Mouse (Mus musculus) right cerebral cortex, postnatal 25 days (tissue): Measurements from ENCODE around the gene Gcgr.
A peak's percentile ranks its signal among the peaks of the same experiment; 100 is the strongest.
"Not testable (repeated sequence)": the region's sequence is repeated elsewhere in the genome, so short reads cannot be mapped to it uniquely, and the experiment has no call there.

Experiments
- DNase-seq: peaks from one replicate; pipeline ENCODE4 v3.0.0; 2022

Gene Gcgr

DNA sequence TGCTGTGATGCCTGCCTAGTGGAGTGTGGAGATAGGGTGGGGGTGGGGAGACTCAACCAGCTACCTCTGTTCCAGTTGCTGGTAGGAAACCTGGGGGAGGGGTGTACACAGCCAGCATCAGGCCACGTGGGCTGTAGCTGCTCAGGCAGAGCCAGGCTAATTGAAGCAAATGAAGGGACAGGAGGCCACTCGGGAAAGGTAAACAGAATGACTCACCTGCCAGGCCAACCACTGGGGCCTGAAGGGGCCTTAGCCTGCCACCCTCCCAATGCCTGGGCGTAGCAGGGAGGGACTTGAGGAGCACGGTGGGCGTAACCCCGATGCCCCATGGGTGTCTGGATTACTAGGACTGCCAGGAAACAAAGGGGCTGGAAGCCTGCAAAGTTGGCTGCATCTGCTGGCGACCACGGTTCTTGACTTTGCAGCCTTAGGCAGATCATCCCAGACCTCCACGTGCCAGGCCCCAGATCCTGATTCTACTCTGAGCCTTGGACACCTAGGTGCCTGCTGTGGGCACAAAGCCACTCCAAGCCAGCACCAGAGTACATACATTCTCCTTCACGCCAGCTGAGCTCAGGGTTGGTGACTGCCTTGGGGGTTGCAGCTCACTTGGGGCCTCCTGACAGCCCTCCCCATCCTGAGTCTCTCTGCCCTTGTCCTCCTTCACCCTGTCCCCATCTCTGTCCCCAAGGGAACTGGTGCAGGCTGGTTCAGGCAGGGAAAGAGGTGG lies 9.0 kb downstream of the Gcgr start:
- no peak for DNase-seq

DNA sequence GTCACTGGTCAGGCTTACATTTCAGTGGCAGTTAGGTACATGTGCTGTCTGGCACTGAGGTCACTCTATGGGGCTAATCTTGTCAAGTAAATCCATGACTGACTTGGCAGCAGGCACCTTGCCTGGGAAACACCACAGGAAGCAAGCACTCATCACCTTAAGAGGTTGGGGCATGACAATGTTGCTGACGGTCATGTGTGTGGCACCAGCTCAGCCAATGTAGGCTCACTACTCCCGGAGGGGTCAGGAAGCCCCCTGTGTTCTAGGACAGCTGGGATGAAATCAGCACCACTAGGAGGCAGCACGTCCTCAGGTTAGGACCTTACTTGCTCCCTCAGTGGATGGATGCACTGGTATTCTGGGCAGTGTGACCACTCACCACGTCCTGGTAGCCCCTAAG lies 11.4 kb downstream of the Gcgr start:
- no peak for DNase-seq

DNA sequence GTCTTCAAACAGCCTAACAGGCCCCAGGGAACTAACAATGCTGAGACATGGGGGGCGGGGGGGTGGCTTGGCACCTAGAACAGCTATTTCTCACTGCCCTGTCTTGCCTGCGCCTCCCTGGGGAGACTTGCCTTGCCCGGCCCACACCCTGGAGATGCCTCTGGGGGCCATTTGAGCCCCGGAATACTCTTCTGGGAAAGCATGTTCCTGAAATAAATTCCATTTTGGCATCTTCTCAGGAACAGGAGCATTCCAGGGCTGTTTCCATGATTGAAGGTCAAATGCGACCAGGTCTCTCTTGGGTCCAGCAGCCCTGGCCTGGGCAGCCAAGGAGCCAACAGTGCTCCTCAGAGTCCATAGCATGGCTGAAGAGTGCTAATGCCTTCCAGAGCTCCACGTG lies 11.9 kb downstream of the Gcgr start:
- DNase-seq: no peak

DNA sequence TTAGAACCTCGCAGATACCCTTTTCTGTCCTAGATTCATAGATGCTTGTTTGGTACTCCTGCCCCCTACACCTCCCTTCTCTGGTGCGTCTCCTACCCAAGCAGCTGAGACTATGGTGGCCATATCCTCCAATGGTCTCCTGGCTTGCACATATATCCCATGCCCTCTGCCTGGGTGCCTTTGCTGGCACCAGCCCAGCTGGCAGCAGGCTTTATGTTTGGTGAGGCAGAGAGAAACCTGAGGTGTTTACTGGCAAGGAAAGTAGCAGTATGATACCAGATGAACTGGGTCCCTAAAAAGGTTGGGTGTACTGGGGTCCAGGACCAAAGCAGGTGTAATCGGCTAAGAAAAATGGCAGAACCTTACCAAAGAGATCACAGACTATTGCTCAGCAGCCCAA lies 15.5 kb downstream of the Gcgr start:
- no peak for DNase-seq

DNA sequence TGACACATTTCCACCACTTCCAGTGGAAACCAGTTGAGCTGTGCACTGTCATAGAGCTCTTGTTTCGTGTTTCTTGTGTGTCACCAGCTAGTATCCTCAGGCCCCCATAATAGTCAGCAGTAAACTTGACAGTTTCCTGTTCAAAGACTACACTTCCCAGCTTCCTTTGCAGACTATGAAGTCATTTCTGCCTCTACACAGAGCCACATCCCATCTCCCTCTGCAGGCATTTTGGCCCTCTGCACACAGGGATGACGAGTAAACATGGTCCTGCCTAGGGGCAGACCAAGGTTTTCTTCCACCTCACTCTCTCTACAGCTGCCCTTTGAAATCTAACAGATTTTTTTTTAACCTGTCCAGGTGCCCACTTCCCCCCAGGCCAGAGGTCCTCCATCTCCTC lies 17.0 kb downstream of the Gcgr start:
- no peak for DNase-seq

DNA sequence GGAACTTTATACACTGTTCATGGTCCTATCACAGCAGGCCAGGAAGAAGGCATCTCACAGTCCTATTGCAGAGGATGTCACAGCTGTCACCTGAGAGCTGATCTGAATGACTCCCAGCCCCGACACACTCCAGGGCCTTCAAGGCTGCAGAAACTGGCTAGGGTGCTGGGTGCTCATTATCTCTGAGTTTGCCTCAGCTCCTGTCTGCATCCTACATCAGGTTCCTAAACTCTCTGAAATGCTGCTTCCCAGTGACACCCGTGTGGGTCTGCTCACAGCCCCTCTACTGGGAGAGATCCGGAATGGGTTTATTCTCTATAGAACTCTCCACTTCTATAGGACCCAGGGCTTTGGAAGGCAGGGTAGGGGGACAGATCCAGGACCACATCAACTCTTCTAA lies 17.7 kb downstream of the Gcgr start:
- no peak for DNase-seq

DNA sequence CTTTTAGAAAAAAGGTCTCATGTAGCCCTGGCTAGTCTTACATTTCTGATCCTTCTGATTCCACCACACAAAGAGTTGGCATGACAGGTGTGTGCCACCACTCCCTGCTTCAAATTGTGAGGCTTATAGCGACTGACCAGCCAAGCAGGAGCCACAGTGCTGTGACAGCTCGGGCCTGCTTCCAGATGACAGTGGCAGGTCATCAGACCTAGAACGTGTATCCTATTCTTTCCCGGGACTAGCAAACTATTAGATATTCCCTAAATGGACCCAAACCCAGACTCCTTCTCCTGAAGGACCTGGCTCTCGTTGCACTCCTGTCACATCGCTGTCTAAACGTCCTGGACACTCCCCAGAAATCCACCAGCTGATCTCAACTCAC lies 18.3 kb downstream of the Gcgr start:
- no peak for DNase-seq

DNA sequence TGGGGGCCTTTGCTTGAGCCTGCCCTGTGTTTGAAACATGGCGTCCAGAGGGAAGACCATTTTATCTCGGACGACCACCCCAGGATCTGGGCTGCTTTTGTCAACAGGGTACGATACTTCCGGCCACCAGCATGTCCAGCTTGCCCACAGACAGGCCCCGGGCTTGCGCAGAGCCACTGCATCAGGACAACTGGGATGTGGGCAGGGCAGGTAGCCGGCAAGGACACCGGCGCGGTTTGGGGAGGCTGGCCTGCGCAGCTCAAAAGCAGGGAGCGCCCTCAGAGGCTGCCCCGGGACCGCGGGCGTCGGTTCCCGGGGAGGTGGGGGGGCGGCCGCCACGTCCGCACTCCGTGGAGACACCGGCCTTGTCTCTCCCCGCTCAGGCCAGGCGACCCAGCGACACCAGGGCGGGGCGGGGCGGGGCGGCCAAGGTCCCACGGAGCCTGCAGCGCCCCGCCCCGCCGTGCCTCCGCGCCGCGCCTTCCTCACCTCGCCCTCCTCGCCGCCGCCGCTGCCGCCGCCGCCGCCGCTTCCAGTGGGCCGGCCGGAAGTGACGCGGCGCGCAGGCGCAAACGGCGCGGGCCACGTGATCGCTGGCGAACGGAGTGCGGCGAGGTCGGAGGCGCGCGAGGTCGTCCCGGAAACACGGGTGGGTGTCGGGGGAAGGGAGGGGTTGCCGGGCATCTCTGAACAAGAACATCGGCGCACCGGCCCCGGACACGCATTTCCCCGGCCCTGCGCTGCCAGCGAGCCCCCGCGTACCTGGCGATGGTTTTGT lies 18.9 kb downstream of the Gcgr start, which contains the start of gene Mcrip1:
Gene Mcrip1, minus strand, starts transcription at position 560 of the 778 bp plus-strand sequence.
- DNase-seq: peak; percentile 94

DNA sequence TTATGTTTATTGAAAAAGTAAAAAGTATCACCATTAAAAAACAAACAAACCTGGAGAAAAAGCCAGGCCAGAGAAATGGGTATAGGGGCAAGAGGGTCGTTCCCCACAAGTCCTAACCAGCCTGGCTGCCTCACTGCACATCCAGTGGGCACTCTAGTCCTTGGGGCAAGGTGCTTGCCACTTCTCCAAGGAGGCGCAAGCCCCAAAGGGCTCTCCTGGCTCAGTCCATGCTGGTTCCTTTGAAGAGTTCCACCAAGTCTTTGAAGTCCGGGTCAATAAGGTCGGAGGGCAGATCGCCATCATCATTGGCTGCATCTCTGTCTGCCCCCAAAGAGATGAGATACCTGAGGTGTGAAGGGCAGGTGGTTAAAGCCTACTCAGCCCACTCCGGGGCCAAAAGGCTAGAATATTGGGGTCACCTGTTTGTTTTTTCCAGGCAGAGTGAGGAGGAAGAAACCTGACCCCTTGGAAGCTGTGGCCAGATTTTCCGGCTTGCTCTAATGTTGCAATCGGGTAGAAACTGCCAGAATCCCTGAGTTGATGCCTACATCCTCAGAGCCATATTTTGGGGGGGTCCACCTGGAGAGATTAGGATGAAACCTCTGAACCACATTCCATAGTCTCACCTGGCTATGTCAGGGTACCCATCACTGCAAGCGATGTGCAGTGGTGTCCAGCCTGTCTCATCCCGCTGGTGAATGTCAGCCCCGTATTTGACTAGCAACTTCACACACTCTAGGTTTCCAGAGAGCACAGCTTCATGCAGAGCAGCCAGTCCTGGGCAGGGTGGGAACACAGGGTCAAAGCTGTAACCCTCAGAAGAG lies 19.7 kb downstream of the Gcgr start:
- DNase-seq: no peak

DNA sequence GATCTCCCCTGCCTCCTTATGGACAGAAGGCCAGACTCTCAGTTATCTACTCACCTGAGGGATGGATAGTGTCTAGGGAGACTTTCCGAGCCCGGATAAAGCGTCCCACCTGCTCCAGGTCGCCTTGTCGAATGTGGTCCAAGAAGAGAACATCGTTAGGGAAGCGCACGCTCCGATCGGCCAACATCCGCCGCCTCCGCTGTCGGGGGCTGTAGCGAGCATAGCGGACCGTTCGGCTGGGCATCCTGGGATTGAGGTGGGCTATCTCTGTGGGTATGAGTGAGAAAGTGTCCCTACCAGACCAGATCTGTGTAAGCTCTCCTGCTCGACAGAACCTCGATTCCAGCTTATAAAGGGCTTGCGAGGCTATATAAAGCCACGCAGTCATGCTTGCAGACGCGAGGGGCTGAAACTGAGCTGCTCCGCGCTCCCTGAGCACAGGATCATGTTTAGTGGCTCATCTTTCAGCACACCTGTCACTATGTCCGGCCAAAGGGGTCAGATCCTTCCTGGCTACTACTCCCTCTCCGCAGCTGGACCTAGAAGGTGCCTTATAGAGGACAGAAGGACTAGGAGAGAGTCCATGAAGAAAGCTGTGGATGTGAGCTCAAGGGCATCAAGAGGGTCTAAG lies 20.4 kb downstream of the Gcgr start, which contains the start of gene Ppp1r27:
Gene Ppp1r27, minus strand, starts transcription at position 323 of the 631 bp plus-strand sequence.
- no peak for DNase-seq

DNA sequence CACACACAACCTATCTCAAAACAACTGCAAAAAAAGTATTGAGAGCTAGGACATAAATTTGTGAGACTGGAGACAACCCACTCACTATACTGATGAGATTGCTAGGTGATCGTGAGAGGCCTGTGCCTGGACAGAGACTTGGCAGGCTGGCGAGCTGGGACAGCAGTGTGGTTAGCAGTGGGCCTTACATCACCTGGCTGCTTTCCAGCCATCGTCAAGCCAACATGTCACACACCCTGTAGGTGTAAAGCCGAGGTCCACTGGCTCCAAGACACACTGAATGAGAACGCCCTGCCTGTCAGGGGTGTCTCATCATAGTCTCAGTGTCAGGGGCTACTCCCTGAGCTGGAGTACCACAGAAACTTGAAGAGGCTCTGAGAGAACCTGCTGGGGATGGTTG lies 22.2 kb downstream of the Gcgr start:
- no peak for DNase-seq

DNA sequence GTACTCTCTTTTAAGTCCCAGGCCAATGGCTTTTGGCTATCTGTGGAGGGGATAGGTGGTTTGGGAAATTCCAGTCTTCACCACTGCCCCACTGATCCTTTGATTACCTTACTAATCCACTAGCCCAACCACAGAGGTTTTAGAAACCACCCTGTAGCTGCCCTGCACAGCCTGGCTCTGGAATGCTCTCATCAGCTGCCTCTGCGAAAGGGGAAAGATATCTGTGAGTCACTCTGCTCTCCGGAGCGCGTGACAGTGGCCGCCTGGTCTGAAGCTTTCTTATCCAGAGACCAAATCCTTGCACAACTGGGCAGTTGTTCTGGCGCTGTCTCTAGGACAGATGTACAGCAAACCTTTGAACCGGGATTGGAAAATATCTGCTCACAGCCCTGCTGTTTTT lies 24.3 kb downstream of the Gcgr start:
- DNase-seq: no peak

DNA sequence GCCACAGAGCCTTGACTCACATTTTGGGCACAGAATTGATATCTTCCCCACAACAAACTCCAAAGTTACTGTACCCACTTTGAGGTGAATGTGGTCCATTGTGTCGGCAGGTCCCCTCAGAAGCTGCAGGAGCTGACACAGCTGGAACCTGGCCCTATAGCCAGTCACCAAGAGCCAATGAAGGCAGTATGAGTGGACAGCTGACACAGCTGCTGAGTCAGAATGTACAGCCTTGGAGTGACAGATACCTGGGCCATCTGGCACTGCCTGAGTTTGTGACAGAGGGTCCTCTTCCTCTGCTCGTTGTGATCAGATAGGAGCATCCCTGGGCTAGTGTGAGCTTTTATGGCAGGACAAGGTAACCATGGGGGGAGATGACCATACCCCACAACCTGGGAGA lies 24.8 kb downstream of the Gcgr start:
- no peak for DNase-seq

DNA sequence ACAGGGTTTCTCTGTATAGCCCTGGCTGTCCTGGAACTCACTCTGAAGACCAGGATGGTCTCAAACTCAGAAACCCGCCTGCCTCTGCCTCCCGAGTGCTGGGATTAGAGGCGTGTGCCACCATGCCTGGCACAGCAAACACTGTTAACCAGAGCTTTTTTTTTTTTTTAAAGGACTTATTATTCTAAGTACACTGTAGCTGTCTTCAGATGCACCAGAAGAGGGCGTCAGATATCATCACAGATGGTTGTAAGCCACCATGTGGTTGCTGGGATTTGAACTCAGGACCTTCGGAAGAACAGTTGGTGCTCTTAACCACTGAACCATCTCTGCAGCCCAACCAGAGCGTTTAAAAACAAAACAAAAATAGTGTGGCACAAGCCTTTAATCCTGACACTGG lies 28.3 kb downstream of the Gcgr start:
- DNase-seq: not testable (repeated sequence)

DNA sequence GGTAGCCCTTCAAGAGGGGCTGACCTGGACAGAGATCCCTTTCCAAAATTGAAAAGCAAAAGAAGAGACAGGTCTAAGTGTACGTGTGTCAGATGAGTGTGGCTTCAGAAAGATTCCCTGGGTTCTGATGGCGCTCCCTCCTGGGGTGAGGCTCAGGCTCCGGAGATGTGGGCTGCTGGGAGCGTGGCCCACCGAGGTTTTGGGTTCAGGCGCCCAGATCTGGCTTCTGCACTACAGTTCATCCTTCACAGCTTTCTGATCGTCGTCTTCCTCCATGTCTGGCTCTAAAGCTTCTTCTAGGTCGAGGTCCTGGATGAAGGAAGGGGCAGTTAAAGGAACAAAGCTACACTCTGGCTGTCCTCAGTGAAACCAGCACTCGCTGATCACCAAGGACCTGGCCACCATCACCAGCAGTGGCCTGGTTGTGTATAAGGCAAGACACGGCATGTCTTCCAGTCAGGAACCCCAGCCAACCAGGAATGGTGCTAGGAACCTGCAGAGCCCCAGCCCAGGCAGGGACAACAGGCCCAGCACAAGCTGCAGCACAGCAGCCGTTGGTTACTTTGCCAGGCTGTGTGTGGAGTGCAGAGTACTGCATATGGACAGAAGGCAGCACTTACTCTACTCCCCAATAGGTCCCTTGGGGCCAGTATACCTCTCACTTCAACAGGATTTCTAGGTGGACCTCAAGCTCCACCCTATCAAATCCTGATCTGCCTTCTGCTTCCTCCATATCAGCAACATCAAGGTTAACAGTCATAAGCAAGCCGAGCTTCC lies 30.6 kb downstream of the Gcgr start:
- no peak for DNase-seq

DNA sequence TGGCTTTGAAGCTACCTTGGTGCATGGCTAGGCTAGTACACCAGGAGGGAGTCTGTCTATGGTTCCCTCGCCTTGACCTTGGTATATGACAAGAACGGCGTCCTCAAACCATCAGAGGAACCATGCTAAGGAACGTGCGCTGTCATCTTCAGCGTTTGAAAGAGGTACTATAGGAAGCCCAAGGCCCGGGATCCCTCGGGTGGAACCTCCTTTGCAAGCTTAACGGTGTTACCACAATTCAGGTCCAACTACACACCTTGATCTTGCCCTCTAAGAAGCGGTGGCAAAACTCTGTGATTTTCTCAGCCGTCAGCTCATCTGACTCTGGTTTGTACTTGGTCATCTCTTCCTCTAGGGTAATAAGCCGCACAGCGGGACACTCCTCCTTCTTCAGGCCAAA lies 32.5 kb downstream of the Gcgr start:
- no peak for DNase-seq

DNA sequence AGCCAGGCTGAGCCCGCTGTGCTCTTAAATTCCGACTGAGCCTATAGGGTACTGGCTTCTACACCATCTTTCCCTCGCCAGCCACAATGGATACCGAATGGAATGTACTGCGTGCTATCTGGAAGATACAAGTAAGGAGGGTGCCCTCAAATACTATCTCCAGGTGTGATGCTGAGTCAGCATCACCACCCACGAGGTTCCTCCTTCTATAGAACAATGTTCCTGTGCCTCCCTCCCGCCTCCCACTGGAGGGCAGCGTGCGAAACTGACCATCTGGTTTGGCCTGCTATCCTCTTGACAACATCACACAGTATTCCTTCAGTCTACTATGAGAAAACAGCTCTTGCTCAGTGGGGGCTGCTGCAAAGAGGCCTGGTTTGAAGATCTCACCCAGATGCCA lies 34.6 kb downstream of the Gcgr start:
- DNase-seq: no peak

DNA sequence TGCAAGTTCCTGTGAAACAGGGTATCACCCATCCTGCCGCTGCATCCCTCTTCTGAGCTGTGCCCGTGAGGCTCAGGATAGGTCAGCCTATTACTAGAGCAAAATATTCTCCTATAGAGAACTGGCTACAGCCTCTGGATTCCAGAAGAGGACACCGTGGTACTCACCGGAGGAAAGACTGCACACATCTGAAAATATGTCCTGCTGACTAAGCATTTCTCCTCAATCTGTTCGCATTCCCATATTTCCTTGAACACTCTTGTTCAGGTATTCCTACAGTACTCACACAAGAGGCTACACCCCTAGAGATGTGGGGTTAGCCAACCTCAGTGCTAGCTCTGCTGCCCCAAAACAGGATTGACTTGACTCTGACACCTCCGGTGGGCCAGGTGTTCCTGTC lies 37.8 kb downstream of the Gcgr start:
- no peak for DNase-seq

DNA sequence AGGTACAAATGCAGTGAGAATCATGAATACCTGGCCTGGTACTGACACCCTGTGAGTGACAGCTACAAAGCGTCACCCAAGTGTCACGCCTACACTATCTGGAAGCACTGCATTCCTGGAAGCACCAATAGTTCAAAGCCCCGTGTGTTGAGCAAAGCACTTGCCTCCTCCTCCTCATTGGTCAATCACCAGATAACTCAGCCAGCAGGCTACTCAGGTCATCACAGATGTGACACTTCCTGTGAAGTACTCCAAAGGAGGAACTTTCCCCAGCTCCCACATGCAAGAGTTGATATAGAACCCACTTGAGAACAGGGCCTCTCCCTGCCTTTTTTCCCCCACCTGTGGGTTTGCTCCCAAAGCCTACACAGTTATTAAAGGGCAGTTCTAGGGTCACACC lies 40.6 kb downstream of the Gcgr start:
- no peak for DNase-seq

DNA sequence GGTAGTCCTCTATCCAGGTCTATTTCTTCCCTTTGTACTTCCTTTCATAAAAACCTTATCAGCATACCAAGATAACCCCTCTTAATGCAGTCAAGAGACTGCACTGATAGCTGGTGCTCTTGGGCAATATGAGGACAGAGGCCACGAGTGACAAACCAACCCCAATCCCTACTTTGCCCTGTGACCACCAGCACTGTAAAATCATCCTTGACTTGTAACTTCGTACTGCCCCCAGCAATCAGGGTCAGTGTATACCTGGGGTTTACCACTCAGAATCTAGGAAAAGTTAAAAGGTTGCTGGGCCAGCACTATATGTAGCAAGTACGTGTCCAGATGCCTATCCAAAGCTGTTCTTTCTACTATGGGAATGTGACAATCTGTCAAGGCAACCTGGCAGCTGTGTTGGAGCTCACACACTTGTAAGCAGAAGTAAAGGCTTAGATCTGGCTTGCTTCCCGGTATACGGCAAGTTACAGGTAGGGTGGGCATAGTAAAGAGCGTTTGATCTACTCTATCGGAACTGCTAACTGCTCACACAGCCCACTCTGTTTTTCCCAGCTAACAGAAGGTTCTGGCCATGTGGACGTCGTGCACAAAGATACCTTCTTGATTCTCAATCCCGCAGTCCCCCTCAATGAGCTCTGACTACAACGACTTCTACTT lies 41.4 kb downstream of the Gcgr start:
- no peak for DNase-seq

DNA sequence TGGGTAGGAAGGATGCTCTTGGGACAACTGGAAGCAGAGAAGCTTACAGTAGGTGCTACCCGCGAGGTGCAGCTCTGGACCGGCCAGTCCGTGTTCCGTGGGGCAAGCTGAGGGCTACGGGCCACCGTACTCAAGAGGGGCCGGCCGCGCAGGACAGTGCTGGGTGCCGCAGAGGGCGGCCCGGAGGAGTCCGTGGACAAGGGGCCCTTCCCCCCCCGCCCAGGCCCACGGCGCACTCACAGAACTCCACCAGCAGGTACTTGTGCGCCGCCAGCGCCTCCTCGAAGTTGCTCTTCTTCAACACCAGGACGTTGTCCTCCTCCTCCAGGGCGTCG lies 41.9 kb downstream of the Gcgr start:
- no peak for DNase-seq
